11 mouse cellular contexts compared by ENCODE assay signal in genomic region chr2:13129337-13129736, GRCm38 (mm10).
DNase-seq lines count a peak whose midpoint lies in the region; ATAC-seq lines count a peak whose summit lies in the region.
"Had no signal": no experiment of that assay in that cellular context is flagged by ENCODE, and none has a peak within 500 bp of the region (broad histone marks: within the 10 kb centered on the region; RNA-seq: fewer than 3 reads in every experiment).

No protein-coding gene starts in this region.

- peak; percentile 4 to 10 for DNase-seq in cerebellum, postnatal 14 days
- no peak for DNase-seq in cerebellum, adult 11-12 months
- peak; percentile 9 for DNase-seq in ZHBTc4 (ENCODE audit: low read depth, low spot score)
- DNase-seq in hindbrain, embryonic 14.5 days (ENCODE audit: low spot score): peak; percentile 54
- DNase-seq in ovary, adult 18-20 months (ENCODE audit: low spot score): no peak
- no peak for DNase-seq in spleen, postnatal 36 days (ENCODE audit: low spot score in 2 of 2)
- DNase-seq: kidney, adult 9 months had no signal

- H3K4me3 ChIP-seq in hindbrain, embryonic 14.5 days (replicated peaks; ENCODE audit: low read length): peak overlapping the region; percentile 19
- H3K4me3 ChIP-seq in midbrain, embryonic 15.5 days: peak overlapping the region; percentile 18
- H3K4me3 ChIP-seq: embryonic facial prominence, embryonic 15.5 days; megakaryocyte, embryonic 14.5 days had no signal

- H3K4me1 ChIP-seq in hindbrain, embryonic 14.5 days (replicated peaks; ENCODE audit: control insufficient read depth, insufficient read depth, low read length): peaks cover 15% of the 10 kb centered on the region
- peaks cover 8% of the 10 kb centered on the region; the same call in 1 of the 2 replicates for H3K4me1 ChIP-seq in midbrain, embryonic 15.5 days
- H3K4me1 ChIP-seq: embryonic facial prominence, embryonic 15.5 days had no signal

- H3K27me3 ChIP-seq in hindbrain, embryonic 14.5 days (ENCODE audit: control insufficient read depth, insufficient read depth, low read length): no peaks in the 10 kb centered on the region
- no peaks in the 10 kb centered on the region for H3K27me3 ChIP-seq in midbrain, embryonic 15.5 days (replicated peaks)
- H3K27me3 ChIP-seq: embryonic facial prominence, embryonic 15.5 days; megakaryocyte, embryonic 14.5 days had no signal

- H3K27ac ChIP-seq in hindbrain, embryonic 14.5 days: no peak overlapping the region
- H3K27ac ChIP-seq in midbrain, embryonic 15.5 days: peak overlapping the region; percentile 40; the same call in 1 of the 2 replicates
- H3K27ac ChIP-seq: embryonic facial prominence, embryonic 15.5 days had no signal

- peak; percentile 59; the same call in 1 of the 2 replicates for ATAC-seq in hindbrain, embryonic 14.5 days (ENCODE audit: low FRiP score)
- ATAC-seq in midbrain, embryonic 15.5 days (replicated peaks): peak; percentile 77
- no peak for ATAC-seq in megakaryocyte-erythroid progenitor cell, adult 5-6 weeks (replicated peaks; ENCODE audit: low FRiP score, low TSS enrichment, poor library complexity, severe bottlenecking)

- peak overlapping the region; percentile 50 for H3K9ac ChIP-seq in hindbrain, embryonic 14.5 days
- H3K9ac ChIP-seq in midbrain, embryonic 15.5 days: 0 out of 2 replicates have a peak overlapping the region, but pooled peaks have one; percentile 12
- H3K9ac ChIP-seq: embryonic facial prominence, embryonic 15.5 days had no signal

- peak overlapping the region; percentile 54 for H3K4me2 ChIP-seq in hindbrain, embryonic 14.5 days (replicated peaks)
- H3K4me2 ChIP-seq in midbrain, embryonic 15.5 days: peak overlapping the region; percentile 42
- H3K4me2 ChIP-seq: embryonic facial prominence, embryonic 15.5 days had no signal

- no peaks in the 10 kb centered on the region for H3K9me3 ChIP-seq in hindbrain, embryonic 14.5 days (ENCODE audit: control insufficient read depth, low read length)
- H3K9me3 ChIP-seq in midbrain, embryonic 15.5 days: no peaks in the 10 kb centered on the region
- H3K9me3 ChIP-seq: embryonic facial prominence, embryonic 15.5 days; megakaryocyte, embryonic 14.5 days had no signal

- H3K36me3 ChIP-seq in hindbrain, embryonic 14.5 days (replicated peaks; ENCODE audit: control insufficient read depth, insufficient read depth): no peaks in the 10 kb centered on the region
- H3K36me3 ChIP-seq in midbrain, embryonic 15.5 days (replicated peaks): no peaks in the 10 kb centered on the region
- H3K36me3 ChIP-seq: embryonic facial prominence, embryonic 15.5 days had no signal

- 16% methylated on average over 10 of the region's 10 CpGs for WGBS in hindbrain, embryonic 14.5 days
- 26% methylated on average over 10 of the region's 10 CpGs for WGBS in midbrain, embryonic 15.5 days

Comparison
In these comparisons a context has a peak if more than half of its experiments do, and no peak if none do; other contexts are left out.
1. DNase-seq: peak in cerebellum, postnatal 14 days (2 of 2), ZHBTc4 (single experiment) and hindbrain, embryonic 14.5 days (single experiment); none in cerebellum, adult 11-12 months (single experiment), ovary, adult 18-20 months (single experiment) and spleen, postnatal 36 days (0 of 2).